Mouse (Mus musculus) forebrain, embryonic 12.5 days (tissue): ENCODE results near the gene Plcb3. TPM values are rescaled to one million over a fixed set of nuclear protein-coding genes. Genes with fewer than 3 reads are reported as not detected.
"Not testable (repeated sequence)": the region's sequence is repeated elsewhere in the genome, so short reads cannot be mapped to it uniquely, and the experiment has no call there.

Experiments
- ATAC-seq: fragments of 200-750 bp; cut with Nextera tagmentation; 2 replicates; pipeline ENCODE4 v1.8.0; 2017; ENCODE audit warnings: moderate TSS enrichment; ENCODE audit not compliant: low FRiP score
- H3K27ac ChIP-seq: fragments of 300-500 bp; sonication (generic); 2 replicates; pipeline ENCODE4 v1.5.1; 2016; ENCODE audit warnings: mild to moderate bottlenecking
- H3K27me3 ChIP-seq: fragments of 300-500 bp; sonication (generic); 2 replicates; pipeline ENCODE4 v1.6.1; 2016; ENCODE audit warnings: mild to moderate bottlenecking
- H3K36me3 ChIP-seq: fragments of 300-500 bp; sonication (generic); replicated peaks from 2 replicates; pipeline ENCODE4 v1.6.1; 2016; ENCODE audit warnings: mild to moderate bottlenecking
- H3K4me1 ChIP-seq: fragments of 300-500 bp; sonication (generic); 2 replicates; pipeline ENCODE4 v1.6.1; 2016
- H3K4me2 ChIP-seq: fragments of 300-500 bp; sonication (generic); 2 replicates; pipeline ENCODE4 v1.6.1; 2016; ENCODE audit warnings: mild to moderate bottlenecking, moderate library complexity
- H3K4me3 ChIP-seq: fragments of 300-500 bp; sonication (generic); replicated peaks from 2 replicates; pipeline ENCODE4 v1.5.1; 2016; ENCODE audit warnings: mild to moderate bottlenecking
- H3K9ac ChIP-seq: fragments of 300-500 bp; sonication (generic); 2 replicates; pipeline ENCODE4 v1.6.1; 2016; ENCODE audit warnings: mild to moderate bottlenecking
- H3K9me3 ChIP-seq: fragments of 300-500 bp; sonication (generic); 2 replicates; pipeline ENCODE4 v1.6.1; 2016
- WGBS: fragments of 180-500 bp; shearing (Covaris S2); methylation state at CpG from one replicate; pipeline ENCODE4 v1.1.7; 2016; 5-methylcytosine and 5-hydroxymethylcytosine counted together
- polyA plus RNA-seq: library from polyadenylated mRNA; unstranded; fragments of >200 nt; fragmentation: Nextera tagmentation; extraction: Ambion mirVana; gene quantifications from 2 replicates; pipeline ENCODE4 v1.2.1, GENCODE M21; 2016

The Plcb3 gene
- polyA plus RNA-seq, 1 experiment from 2014 or later = 22.4 TPM

- no peaks in the 10 kb centered on the region for H3K9me3 ChIP-seq
- 82% methylated on average over 9 of the region's 9 CpGs for WGBS
- no peak overlapping the region for H3K4me2 ChIP-seq
- peaks cover 41% of the 10 kb centered on the region for H3K4me1 ChIP-seq
- H3K4me3 ChIP-seq = no peak overlapping the region
- H3K9ac ChIP-seq = no peak overlapping the region
- peaks cover 20% of the 10 kb centered on the region for H3K36me3 ChIP-seq
- ATAC-seq = no peak
- no peak overlapping the region for H3K27ac ChIP-seq
- H3K27me3 ChIP-seq = no peaks in the 10 kb centered on the region
These were observed 21.5 kb upstream of the Plcb3 start for GRCm38 (mm10) chr19:6997721-6998290.

- WGBS = under 1% methylated on average over 24 of the region's 24 CpGs
- ATAC-seq = peak; percentile 78
- no peaks in the 10 kb centered on the region for H3K9me3 ChIP-seq
- H3K9ac ChIP-seq = peak within 1 kb of the TSS; percentile 68
- H3K4me2 ChIP-seq = peak within 1 kb of the TSS; percentile 85
- H3K36me3 ChIP-seq = peaks cover 20% of the 10 kb centered on the region
- peak within 1 kb of the TSS; percentile 62 for H3K27ac ChIP-seq
- H3K27me3 ChIP-seq = no peaks in the 10 kb centered on the region
- H3K4me1 ChIP-seq = peaks cover 49% of the 10 kb centered on the region
- H3K4me3 ChIP-seq = peak within 1 kb of the TSS; percentile 56
These were observed 19.7 kb upstream of the Plcb3 start, which contains the start of the genes Nudt22 and Trpt1 for GRCm38 (mm10) chr19:6996006-6996405. Gene Nudt22 (minus strand): TSS chr19:6996117. Gene Trpt1 (plus strand): TSS chr19:6996131.

DNA sequence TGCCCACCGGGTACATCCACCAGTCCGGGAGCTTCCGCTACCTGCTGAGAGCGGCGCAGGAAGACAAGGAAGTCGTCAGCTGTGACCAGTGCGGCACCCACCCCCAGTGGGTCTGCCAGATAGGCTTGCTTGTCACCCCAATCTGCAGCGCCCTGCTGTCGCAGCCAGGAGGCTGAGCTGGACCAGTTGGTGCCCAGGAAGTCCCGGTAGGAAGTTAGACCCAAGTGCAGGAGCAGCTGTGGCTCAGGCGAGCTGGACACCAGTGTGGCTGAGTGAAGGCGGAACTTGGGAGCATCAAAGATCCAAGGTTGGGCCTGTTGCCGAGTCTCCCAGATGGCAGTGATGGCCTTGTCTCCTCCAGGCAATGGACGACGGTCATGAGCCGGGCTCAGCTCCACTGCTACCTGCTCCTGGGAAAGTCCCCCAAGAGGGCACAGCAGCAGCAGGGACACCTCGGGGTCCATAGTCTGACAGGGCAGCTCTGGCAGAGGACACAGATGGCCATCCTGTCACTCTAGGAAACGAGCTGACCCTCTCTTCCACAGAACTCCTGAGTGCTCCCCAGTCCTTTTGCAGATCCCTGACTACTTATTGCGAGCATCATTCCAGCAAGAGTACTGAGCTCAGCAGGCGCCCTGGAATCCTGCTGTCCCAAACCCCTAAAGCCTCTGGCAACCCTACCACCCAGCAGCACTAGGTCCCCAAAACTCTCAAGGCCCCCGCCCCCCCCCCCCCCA lies 19.2 kb upstream of the Plcb3 start:
- H3K36me3 ChIP-seq = peaks cover 19% of the 10 kb centered on the region
- H3K27ac ChIP-seq = 0 out of 2 replicates have a peak overlapping the region, but pooled peaks have one; percentile 47
- no peaks in the 10 kb centered on the region for H3K9me3 ChIP-seq
- no peaks in the 10 kb centered on the region for H3K27me3 ChIP-seq
- no peak for ATAC-seq
- H3K9ac ChIP-seq = peak overlapping the region; percentile 68
- peak overlapping the region; percentile 85 for H3K4me2 ChIP-seq
- 51% methylated on average over 20 of the region's 21 CpGs for WGBS
- peaks cover 49% of the 10 kb centered on the region for H3K4me1 ChIP-seq
- H3K4me3 ChIP-seq = peak overlapping the region; percentile 56

GRCm38 (mm10) chr19:6994489-6994888 lies 18.2 kb upstream of the Plcb3 start:
- H3K4me3 ChIP-seq = no peak overlapping the region

DNA sequence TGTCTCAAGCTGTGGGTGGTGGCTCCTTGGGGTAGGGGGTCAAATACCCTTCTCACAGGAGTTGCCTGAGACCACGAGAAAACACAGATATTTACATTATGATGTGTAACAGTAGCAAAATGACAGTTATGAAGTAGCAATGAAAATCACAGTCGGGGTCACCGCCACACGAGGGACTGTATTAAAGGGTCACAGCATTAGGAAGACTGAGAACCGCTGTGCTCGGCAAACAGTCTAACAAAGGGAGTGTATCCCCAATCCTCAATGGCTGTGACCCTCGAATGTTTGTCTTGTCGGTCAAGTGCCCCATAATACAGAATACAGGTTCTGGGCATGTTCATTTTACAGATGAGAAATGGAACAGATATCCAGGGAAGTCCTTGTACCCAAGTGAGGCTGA lies 17.7 kb upstream of the Plcb3 start:
- Histone ChIP-seq H3K9me3 (no peaks in the 10 kb centered on the region), H3K27ac (no peak overlapping the region), H3K9ac (no peak overlapping the region), H3K4me3 (no peak overlapping the region), H3K36me3 (peaks cover 9% of the 10 kb centered on the region), H3K4me1 (peaks cover 49% of the 10 kb centered on the region), H3K27me3 (no peaks in the 10 kb centered on the region), H3K4me2 (no peak overlapping the region)
- WGBS = 88% methylated on average over 8 of the region's 8 CpGs
- ATAC-seq = no peak

More at GRCm38 (mm10) chr19:6994489-6994888, 18.2 kb upstream of the Plcb3 start:
- Histone ChIP-seq H3K36me3 (peaks cover 11% of the 10 kb centered on the region), H3K9ac (no peak overlapping the region), H3K4me1 (peaks cover 49% of the 10 kb centered on the region), H3K27ac (no peak overlapping the region), H3K4me2 (no peak overlapping the region), H3K27me3 (no peaks in the 10 kb centered on the region), H3K9me3 (no peaks in the 10 kb centered on the region)
- ATAC-seq = no peak
- 91% methylated on average over 8 of the region's 8 CpGs for WGBS

DNA sequence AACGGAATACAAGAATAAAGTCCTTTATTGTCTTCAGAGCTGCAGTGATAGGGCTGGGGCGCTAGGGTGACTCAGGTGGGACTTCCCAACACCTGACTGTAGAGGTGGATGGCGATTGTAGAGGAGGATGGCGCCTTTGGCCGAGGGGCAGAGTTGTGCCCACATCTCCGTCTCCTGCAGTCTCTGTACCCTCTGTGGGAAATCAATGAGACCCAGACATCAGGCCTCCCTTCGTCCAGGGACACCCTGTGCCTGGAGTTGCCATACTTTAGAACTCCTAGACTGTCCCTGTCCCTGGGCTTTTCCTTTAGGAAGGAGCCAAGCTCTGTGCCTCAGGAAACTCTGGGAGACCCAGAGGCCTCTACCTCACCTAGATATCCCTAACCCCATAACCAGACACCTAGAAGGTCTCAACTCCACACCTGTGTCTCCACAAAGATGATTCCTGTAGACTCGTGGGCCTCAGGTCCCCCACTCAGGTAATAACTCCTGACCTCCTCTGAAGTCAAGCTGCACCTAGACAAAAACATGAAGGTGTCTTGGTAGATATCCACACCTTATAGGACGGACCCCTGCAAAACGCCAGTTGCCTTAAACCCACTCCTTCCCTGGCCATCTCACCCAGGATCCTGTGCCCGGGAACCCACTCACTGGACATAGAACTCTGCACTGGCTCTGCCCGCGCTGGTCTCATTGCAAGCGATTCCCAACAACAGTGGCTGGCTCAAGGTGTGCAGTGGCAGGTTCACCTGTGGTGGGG lies 16.9 kb upstream of the Plcb3 start:
- 0 out of 2 replicates have a peak, but pooled peaks cover 4% of the 10 kb centered on the region for H3K36me3 ChIP-seq
- peaks cover 50% of the 10 kb centered on the region for H3K4me1 ChIP-seq
- H3K4me3 ChIP-seq = peak overlapping the region; percentile 56
- no peaks in the 10 kb centered on the region for H3K9me3 ChIP-seq
- H3K4me2 ChIP-seq = peak overlapping the region; percentile 95
- no peaks in the 10 kb centered on the region for H3K27me3 ChIP-seq
- no peak for ATAC-seq
- peak overlapping the region; percentile 65 for H3K9ac ChIP-seq
- H3K27ac ChIP-seq = peak overlapping the region; percentile 65; the same call in 1 of the 2 replicates
- WGBS = 59% methylated on average over 14 of the region's 14 CpGs

DNA sequence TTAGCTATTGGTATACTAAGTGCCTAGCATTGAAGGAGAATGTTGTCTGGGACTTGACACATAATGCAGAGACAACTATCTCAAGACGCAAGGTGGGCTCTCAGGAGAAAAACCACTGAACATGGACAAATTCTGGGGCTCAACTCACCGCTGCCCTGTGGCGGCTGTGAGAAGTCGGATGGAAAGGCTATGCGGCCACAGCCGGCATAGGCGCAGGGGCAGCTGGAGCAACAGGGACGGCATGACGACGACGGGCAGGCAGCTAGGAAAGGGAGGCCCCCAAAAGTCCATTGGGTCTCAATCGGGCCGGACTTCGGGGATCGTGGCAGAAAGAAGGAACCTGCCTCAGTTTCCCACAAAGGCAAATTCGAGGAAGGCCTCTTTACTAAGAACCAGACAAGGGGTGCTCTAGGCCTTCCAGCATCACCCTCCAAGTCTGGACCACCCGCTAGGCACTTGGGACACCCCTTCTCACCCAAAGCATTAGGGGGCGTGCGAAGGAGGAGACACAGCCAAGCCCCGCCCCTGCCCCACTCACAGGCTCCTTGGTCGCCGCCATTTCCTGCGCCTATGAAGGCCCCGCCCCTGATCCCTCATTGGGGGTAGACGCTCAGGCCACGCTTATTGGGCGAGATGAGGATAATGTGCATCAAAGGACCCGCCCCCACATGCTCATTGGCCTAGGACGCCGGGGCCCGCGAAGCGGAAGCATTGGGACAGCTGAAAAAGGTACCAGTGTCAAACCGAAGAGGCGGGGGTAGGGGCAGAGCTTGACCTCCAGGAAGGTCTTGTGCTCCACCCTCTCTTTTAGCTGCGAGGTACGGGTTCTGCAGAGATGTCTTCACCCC lies 16.0 kb upstream of the Plcb3 start, which contains the start of gene Dnajc4:
Dnajc4 (minus strand) TSS at position 562 of the 848 bp plus-strand sequence.
- Histone ChIP-seq H3K4me1 (peaks cover 54% of the 10 kb centered on the region), H3K4me2 (peak within 1 kb of the TSS; percentile 95), H3K9ac (peak within 1 kb of the TSS; percentile 77), H3K36me3 (0 out of 2 replicates have a peak, but pooled peaks cover 4% of the 10 kb centered on the region), H3K4me3 (peak within 1 kb of the TSS; percentile 56), H3K27me3 (no peaks in the 10 kb centered on the region), H3K27ac (peak within 1 kb of the TSS; percentile 65; the same call in 1 of the 2 replicates), H3K9me3 (no peaks in the 10 kb centered on the region)
- peak; percentile 94 for ATAC-seq
- WGBS = 2% methylated on average over 37 of the region's 37 CpGs

DNA sequence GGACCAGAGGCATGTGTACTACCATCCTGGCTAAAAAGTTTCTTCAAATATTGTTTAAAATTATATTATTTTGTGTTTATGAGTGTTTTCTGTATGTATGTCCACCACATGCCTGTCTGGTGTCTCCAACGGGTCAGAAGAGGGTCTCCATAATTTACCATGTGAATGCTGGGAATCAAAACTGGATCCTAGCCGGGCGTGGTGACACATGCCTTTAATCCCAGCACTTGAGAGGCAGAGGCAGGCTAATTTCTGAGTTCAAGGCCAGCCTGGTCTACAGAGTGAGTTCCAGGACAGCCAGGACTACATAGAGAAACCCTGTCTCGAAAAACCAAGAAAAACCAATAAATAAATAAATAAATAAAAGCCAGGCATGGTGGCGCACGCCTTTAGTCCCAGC lies 14.9 kb upstream of the Plcb3 start:
- ATAC-seq = not testable (repeated sequence)
- peaks cover 54% of the 10 kb centered on the region for H3K4me1 ChIP-seq

DNA sequence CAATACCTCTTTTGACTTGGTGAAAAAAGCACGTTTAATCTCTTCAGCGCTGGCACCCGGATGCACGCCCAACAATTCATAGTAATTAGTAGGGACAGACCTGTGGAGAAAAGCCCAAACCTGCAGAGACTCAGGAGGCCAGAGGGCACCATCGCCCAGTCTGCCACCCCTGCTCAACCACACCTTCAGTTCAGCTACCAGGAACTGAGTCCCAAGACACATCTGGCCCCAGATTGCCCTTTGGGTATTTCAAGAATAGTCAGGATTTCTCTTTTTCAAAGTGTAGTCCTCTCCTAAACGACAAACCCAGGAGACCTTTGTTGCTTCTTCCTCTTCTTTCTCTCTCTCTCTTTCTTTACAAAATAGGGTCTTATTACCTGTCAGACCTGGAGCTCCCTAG lies 14.4 kb upstream of the Plcb3 start:
- no peak overlapping the region for H3K4me2 ChIP-seq
- H3K27me3 ChIP-seq = no peaks in the 10 kb centered on the region
- no peaks in the 10 kb centered on the region for H3K9me3 ChIP-seq
- H3K9ac ChIP-seq = no peak overlapping the region
- WGBS = 91% methylated on average over 6 of the region's 6 CpGs
- no peak overlapping the region for H3K27ac ChIP-seq
- H3K4me3 ChIP-seq = no peak overlapping the region
- H3K4me1 ChIP-seq = peaks cover 55% of the 10 kb centered on the region
- no peak for ATAC-seq
- H3K36me3 ChIP-seq = 0 out of 2 replicates have a peak, but pooled peaks cover 4% of the 10 kb centered on the region

More for the DNA sequence above, 14.9 kb upstream of the Plcb3 start:
- not testable (repeated sequence) for H3K27me3 ChIP-seq, H3K36me3 ChIP-seq, H3K27ac ChIP-seq, H3K9me3 ChIP-seq, H3K4me2 ChIP-seq, H3K4me3 ChIP-seq, H3K9ac ChIP-seq
- WGBS = 92% methylated on average over 6 of the region's 6 CpGs

DNA sequence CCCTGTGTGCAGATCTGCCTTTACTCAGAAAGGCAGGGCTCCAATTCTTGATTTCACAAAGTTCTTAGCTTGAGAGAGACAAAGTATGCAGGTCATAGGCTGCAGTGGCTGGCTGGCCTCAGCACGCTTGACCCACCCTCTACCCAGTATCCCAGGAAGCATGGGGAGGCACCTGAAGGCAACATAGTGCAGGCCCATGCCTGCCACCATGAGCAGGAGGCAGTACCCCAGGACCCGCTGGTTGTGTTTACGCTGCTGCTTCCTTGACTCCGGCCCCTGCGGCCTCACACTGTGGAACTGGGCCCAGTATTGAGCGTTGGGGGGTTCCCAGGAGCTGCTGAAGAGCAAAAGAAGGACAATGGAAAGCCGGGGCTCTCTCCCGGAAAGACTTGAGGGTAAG lies 13.0 kb upstream of the Plcb3 start:
- H3K9ac ChIP-seq = no peak overlapping the region
- H3K27ac ChIP-seq = no peak overlapping the region
- H3K36me3 ChIP-seq = peaks cover 15% of the 10 kb centered on the region
- no peak overlapping the region for H3K4me3 ChIP-seq
- no peak for ATAC-seq
- WGBS = 93% methylated on average over 8 of the region's 8 CpGs
- H3K27me3 ChIP-seq = no peaks in the 10 kb centered on the region
- H3K4me2 ChIP-seq = no peak overlapping the region
- H3K4me1 ChIP-seq = peaks cover 41% of the 10 kb centered on the region
- H3K9me3 ChIP-seq = no peaks in the 10 kb centered on the region

GRCm38 (mm10) chr19:6987904-6988285 lies 11.6 kb upstream of the Plcb3 start:
- H3K4me2 ChIP-seq = peak overlapping the region; percentile 96
- H3K9me3 ChIP-seq = no peaks in the 10 kb centered on the region
- H3K36me3 ChIP-seq = peaks cover 15% of the 10 kb centered on the region
- no peak for ATAC-seq
- WGBS = 6% methylated on average over 8 of the region's 8 CpGs
- H3K27me3 ChIP-seq = no peaks in the 10 kb centered on the region
- peak overlapping the region; percentile 85 for H3K27ac ChIP-seq
- H3K4me3 ChIP-seq = peak overlapping the region; percentile 84
- peaks cover 38% of the 10 kb centered on the region for H3K4me1 ChIP-seq
- H3K9ac ChIP-seq = peak overlapping the region; percentile 96
